Comparison of ENCODE assay signal across 8 mouse cellular contexts in genomic region chr7:130968537-130968936, GRCm38 (mm10). TPM values are rescaled to one million over a fixed set of nuclear protein-coding genes. Genes with fewer than 3 reads are reported as not detected.
DNase-seq lines count a peak whose midpoint lies in the region; ATAC-seq lines count a peak whose summit lies in the region.

No protein-coding gene starts in this region.

- no peak overlapping the region for H3K4me2 ChIP-seq in heart, embryonic 13.5 days
- H3K4me2 ChIP-seq in stomach, embryonic 15.5 days = no peak overlapping the region
- H3K4me2 ChIP-seq in forebrain, embryonic 13.5 days = no peak overlapping the region

- peak overlapping the region; percentile 8; the same call in 1 of the 2 replicates for H3K9ac ChIP-seq in heart, embryonic 13.5 days
- H3K9ac ChIP-seq in stomach, embryonic 15.5 days = no peak overlapping the region
- H3K9ac ChIP-seq in forebrain, embryonic 13.5 days = no peak overlapping the region

- WGBS in heart, embryonic 13.5 days = 30% methylated on average over 7 of the region's 7 CpGs
- WGBS in stomach, embryonic 15.5 days = 49% methylated on average over 7 of the region's 7 CpGs
- WGBS in forebrain, embryonic 13.5 days = 74% methylated on average over 7 of the region's 7 CpGs

- no peaks in the 10 kb centered on the region for H3K9me3 ChIP-seq in heart, embryonic 13.5 days
- H3K9me3 ChIP-seq in stomach, embryonic 15.5 days = no peaks in the 10 kb centered on the region
- H3K9me3 ChIP-seq in forebrain, embryonic 13.5 days (replicated peaks) = no peaks in the 10 kb centered on the region

- peak; percentile 29 to 32 for DNase-seq in cerebellum, adult 18-20 months
- no peak for DNase-seq in cerebellum, adult 11 months
- peak; percentile 41 for DNase-seq in ovary, adult 18-20 months (ENCODE audit: low spot score)
- DNase-seq in ovary, postnatal 36 days (ENCODE audit: low spot score) = no peak
- DNase-seq in testis, postnatal 14 days (ENCODE audit: low spot score) = no peak

- H3K36me3 ChIP-seq in heart, embryonic 13.5 days = no peaks in the 10 kb centered on the region
- H3K36me3 ChIP-seq in stomach, embryonic 15.5 days = no peaks in the 10 kb centered on the region
- no peaks in the 10 kb centered on the region for H3K36me3 ChIP-seq in forebrain, embryonic 13.5 days (ENCODE audit: poor library complexity, severe bottlenecking)

- peaks cover 58% of the 10 kb centered on the region for H3K4me1 ChIP-seq in heart, embryonic 13.5 days
- peaks cover 19% of the 10 kb centered on the region for H3K4me1 ChIP-seq in stomach, embryonic 15.5 days
- H3K4me1 ChIP-seq in forebrain, embryonic 13.5 days = peaks cover 12% of the 10 kb centered on the region

- H3K27me3 ChIP-seq in heart, embryonic 13.5 days (replicated peaks) = no peaks in the 10 kb centered on the region
- H3K27me3 ChIP-seq in stomach, embryonic 15.5 days (replicated peaks) = no peaks in the 10 kb centered on the region
- H3K27me3 ChIP-seq in forebrain, embryonic 13.5 days = no peaks in the 10 kb centered on the region

- H3K4me3 ChIP-seq in heart, embryonic 13.5 days = no peak overlapping the region
- H3K4me3 ChIP-seq in stomach, embryonic 15.5 days (replicated peaks) = no peak overlapping the region
- no peak overlapping the region for H3K4me3 ChIP-seq in forebrain, embryonic 13.5 days

- H3K27ac ChIP-seq in heart, embryonic 13.5 days (replicated peaks) = peak overlapping the region; percentile 55; the same call in 1 of the 2 replicates
- H3K27ac ChIP-seq in stomach, embryonic 15.5 days = 0 out of 2 replicates have a peak overlapping the region, but pooled peaks have one; percentile 13
- H3K27ac ChIP-seq in forebrain, embryonic 13.5 days = no peak overlapping the region

- ATAC-seq in heart, embryonic 13.5 days (ENCODE audit: extremely low read depth, insufficient number of reproducible peaks, low FRiP score, low TSS enrichment) = no peak
- ATAC-seq in stomach, embryonic 15.5 days (ENCODE audit: insufficient read depth, low FRiP score, low read depth) = no peak
- ATAC-seq in forebrain, embryonic 13.5 days = no peak

RNA-seq across cellular contexts. Expression of gene Htra1, which starts 32.6 kb away (rescaled TPM):
- 52.9 and 65.4 TPM in 2 replicates for polyA plus RNA-seq in heart, embryonic 13.5 days (2015; fragmentation: Nextera tagmentation; extraction: Ambion mirVana)
- 23.4 and 27.8 TPM in 2 replicates for polyA plus RNA-seq in stomach, embryonic 15.5 days (2015; fragmentation: Nextera tagmentation; extraction: Ambion mirVana)
- 9.3 and 9.7 TPM in 2 replicates for polyA plus RNA-seq in forebrain, embryonic 13.5 days (2015; fragmentation: Nextera tagmentation; extraction: Ambion mirVana)

Comparison
In these comparisons a context has a peak if more than half of its experiments do, and no peak if none do; other contexts are left out.
1. DNase-seq: peak in cerebellum, adult 18-20 months (2 of 2) and ovary, adult 18-20 months (single experiment); none in cerebellum, adult 11 months (single experiment), ovary, postnatal 36 days (single experiment) and testis, postnatal 14 days (single experiment).